Mouse (Mus musculus) macrophage (primary cell): Measurements from ENCODE around the gene Chrna1. TPM values are rescaled to one million over a fixed set of nuclear protein-coding genes. Genes with fewer than 3 reads are reported as not detected.

Source experiments
- H3K27ac ChIP-seq: fragments of 350-480 bp; formaldehyde crosslinking; 2 replicates; pipeline ENCODE4 v1.9.0; 2021
- H3K36me3 ChIP-seq: fragments of 350-480 bp; formaldehyde crosslinking; 2 replicates; pipeline ENCODE4 v1.9.0; 2021; ENCODE audit errors: inconsistent target
- H3K4me3 ChIP-seq: fragments of 350-480 bp; formaldehyde crosslinking; 2 replicates; pipeline ENCODE4 v1.9.0; 2021; ENCODE audit errors: inconsistent target
- H3K79me2 ChIP-seq: fragments of 350-480 bp; formaldehyde crosslinking; 2 replicates; pipeline ENCODE4 v1.9.0; 2021; ENCODE audit errors: inconsistent target
- WGBS: methylation state at CpG from one replicate; pipeline ENCODE4 v1.1.7; 2026; ENCODE audit warnings: inconsistent platforms; ENCODE audit not compliant: missing documents; 5-methylcytosine and 5-hydroxymethylcytosine counted together
- polyA plus RNA-seq: library from polyadenylated mRNA; stranded (reverse); fragments of 250-400 nt; gene quantifications from 3 replicates; pipeline ENCODE4 v1.2.4, GENCODE M21; 2018; ENCODE audit warnings: inconsistent platforms

Chrna1 gene
- polyA plus RNA-seq, 1 experiment from 2014 or later = not detected

DNA sequence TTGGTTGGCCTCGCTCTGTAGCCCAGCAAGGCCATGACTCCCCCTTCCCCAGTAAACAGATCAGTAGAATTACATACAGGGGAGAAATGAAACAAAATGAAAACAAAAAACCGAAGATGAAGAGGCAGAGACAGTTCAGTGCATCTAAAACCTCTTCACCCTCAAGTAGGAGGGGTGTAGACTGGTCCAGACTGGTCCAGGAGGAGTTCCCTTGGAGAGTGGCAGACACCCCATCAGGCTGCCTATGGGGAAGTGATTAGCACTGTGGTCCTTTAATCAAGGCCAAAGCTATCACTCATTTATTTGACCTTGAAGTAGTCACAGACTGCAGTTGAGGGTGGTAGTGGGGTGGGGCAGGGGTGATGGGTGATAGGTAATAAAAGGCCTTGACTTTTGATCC, 24.4 kb upstream of the Chrna1 start:
- H3K79me2 ChIP-seq = no peaks in the 10 kb centered on the region
- no peak overlapping the region for H3K27ac ChIP-seq
- no peak overlapping the region for H3K4me3 ChIP-seq
- 60% methylated on average over 2 of the region's 2 CpGs for WGBS
- no peaks in the 10 kb centered on the region for H3K36me3 ChIP-seq

DNA sequence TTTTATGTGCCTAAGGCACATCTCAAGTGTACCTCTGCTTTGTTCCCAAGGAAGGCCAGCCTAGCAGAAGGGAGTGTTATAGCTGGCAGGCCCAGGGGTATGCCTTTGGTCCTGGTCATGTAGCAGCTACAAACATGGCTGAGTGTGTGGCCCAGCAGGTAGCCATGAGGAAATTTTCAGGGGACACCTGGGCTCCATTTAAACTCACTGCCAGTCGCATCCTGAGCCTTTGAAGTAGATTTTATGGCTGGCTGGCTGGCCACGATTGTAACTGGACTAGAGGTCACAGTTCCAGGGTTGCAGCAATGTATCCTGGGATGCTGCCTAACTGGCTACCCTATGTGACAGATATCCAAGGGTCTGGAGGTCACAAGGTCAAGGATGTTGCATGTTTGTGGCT, 20.5 kb upstream of the Chrna1 start:
- no peaks in the 10 kb centered on the region for H3K79me2 ChIP-seq
- WGBS = 81% methylated on average over 2 of the region's 2 CpGs

DNA sequence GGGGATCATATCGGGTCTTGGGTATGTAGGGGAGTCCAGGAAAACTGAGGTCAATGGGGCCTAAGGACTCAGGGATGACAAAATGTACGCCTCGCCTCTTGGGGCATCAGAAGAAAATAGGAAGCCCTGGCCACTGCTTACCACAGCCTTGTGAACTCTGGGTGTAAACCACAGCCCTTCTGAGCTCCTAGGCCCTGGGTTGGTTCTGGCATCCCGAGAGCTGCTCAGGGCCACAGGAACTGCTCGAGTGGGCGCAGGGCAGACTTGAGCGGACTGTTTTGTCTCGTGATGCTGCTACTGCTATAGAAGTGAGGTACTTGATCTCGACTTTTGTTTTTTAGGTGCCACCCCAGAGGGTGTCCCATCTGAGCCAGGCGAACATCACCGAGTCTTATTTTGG, 17.6 kb upstream of the Chrna1 start:
- H3K27ac ChIP-seq = no peak overlapping the region
- WGBS = 83% methylated on average over 10 of the region's 11 CpGs
- H3K79me2 ChIP-seq = no peaks in the 10 kb centered on the region
- H3K4me3 ChIP-seq = no peak overlapping the region
- H3K36me3 ChIP-seq = no peaks in the 10 kb centered on the region

More for the DNA sequence above, 20.5 kb upstream of the Chrna1 start:
- no peak overlapping the region for H3K27ac ChIP-seq
- H3K36me3 ChIP-seq = no peaks in the 10 kb centered on the region
- no peak overlapping the region for H3K4me3 ChIP-seq

DNA sequence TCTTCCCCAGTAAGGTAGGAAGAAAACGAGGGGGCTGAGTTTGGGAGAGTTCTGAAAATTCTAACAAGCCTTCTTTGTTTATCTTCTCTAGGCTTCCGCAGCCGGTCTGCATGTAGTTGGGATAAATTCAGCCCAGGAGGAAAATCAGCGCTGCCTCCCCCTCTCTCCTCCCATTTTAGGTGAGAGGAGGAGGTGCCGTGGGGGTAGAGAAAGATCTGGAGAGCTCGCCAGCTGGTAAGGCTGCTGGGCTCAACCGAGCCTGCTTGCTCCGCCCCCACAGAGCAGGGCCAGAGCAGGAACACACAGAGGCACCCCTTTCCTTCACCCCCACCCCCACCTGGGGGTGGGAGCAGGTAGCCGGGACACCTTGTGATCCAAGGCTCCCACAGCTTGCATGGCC, 16.6 kb upstream of the Chrna1 start:
- Histone ChIP-seq H3K79me2 (no peaks in the 10 kb centered on the region), H3K27ac (no peak overlapping the region), H3K36me3 (no peaks in the 10 kb centered on the region), H3K4me3 (no peak overlapping the region)
- WGBS = 36% methylated on average over 9 of the region's 9 CpGs

DNA sequence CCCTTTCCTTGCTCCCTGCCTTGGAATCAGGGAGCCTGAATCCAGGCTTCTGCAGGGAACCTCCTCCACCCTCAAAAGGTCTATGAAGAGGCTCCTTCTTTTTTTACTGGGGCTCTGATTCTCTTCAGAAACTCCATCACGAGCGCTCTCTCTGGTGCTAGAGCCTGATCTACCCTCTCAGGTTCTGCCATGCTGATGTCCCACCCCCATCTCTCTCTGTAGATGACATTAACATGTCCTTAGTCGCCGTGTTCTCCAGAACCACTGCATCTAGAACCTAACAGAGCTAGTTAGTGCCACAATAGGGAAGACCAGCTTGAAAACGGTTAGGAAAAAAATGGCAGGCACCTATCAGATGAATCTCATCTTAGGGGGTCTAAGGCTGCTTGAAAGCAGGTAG, 16.2 kb upstream of the Chrna1 start:
- 84% methylated on average over 5 of the region's 5 CpGs for WGBS
- Histone ChIP-seq H3K79me2 (no peaks in the 10 kb centered on the region), H3K4me3 (no peak overlapping the region), H3K27ac (no peak overlapping the region), H3K36me3 (no peaks in the 10 kb centered on the region)

DNA sequence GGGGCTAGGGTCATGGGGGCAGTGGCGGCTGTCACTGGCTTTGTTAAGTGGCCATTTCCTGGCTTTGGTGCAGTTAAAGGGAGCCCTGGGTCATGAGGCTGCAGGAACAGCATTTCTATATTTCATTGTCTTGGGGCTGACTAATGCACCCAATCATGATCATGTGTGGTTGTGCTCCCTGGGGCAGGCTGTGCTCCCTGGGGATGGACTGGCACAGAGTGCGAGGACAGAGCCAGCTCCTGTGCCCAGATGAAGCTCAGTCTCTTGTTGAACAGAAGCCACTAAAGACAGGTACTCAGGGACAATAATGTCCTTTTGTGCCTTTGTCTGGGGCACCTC, 12.9 kb upstream of the Chrna1 start:
- Histone ChIP-seq H3K27ac (no peak overlapping the region), H3K36me3 (no peaks in the 10 kb centered on the region), H3K79me2 (no peaks in the 10 kb centered on the region), H3K4me3 (no peak overlapping the region)
- WGBS = 61% methylated on average over 2 of the region's 2 CpGs

DNA sequence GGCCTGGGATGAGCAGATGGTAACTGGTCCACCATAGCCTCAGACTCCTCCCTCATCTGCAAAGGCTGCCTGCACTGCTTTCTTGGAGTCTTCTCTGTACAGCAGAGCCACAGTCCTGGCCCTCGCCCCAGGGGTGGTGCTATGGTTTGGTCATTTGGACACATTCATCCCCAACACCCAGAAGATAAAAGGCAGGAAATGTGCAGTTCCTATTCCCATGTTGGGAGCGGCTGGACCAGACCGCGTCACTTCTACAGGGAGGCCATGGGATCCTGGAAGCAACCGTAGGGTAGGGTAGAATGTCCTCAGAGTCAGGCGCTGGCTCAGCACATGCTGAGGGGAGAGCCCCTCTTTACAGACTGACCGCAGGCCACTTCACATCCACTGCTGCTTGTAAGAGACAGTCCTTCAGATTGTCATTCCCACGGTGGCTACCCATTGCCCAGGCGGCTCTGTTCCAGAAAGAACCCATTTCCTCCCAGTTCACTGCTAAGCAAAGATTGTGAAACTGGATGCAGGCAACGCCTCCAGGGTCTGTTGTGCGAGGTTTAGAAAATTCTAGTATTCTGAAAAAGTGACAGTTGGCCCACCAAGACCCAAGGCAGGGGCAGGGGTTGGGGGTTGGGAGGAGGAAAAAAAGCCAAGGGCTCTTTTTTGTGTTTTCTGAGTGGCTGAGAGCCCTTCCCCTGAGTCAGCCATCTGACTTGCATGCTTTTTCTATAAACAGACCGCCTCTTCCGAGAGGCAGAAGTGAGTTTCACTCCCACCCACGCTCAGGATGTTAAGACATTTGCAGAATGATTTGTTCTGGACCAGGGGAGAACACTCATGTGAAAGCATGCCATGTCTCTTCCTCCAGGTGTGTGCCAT, 12.3 kb upstream of the Chrna1 start:
- 38% methylated on average over 14 of the region's 14 CpGs for WGBS
- no peak overlapping the region for H3K27ac ChIP-seq
- H3K36me3 ChIP-seq = no peaks in the 10 kb centered on the region
- H3K4me3 ChIP-seq = no peak overlapping the region
- no peaks in the 10 kb centered on the region for H3K79me2 ChIP-seq

DNA sequence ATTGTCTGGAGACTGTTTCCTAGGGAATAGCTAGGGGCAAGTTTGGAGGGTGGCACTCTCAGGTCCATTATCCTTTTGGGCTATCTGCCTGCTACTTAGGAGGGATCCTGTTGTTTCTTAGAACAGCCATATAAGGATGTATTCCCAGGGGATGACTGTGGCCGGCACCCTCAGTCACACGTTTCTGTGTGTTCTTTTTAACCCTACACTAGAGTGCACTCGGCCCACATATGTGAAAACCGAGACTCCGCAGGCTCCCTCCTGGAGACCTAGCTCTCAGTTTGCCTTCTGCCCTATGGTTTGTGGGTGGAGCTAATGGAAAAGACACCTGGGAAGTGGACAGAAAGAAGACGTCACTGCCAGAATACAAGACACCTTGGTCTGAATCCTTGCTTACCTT, 11.1 kb upstream of the Chrna1 start:
- no peaks in the 10 kb centered on the region for H3K36me3 ChIP-seq
- no peaks in the 10 kb centered on the region for H3K79me2 ChIP-seq
- no peak overlapping the region for H3K27ac ChIP-seq
- WGBS = 90% methylated on average over 6 of the region's 6 CpGs
- no peak overlapping the region for H3K4me3 ChIP-seq

DNA sequence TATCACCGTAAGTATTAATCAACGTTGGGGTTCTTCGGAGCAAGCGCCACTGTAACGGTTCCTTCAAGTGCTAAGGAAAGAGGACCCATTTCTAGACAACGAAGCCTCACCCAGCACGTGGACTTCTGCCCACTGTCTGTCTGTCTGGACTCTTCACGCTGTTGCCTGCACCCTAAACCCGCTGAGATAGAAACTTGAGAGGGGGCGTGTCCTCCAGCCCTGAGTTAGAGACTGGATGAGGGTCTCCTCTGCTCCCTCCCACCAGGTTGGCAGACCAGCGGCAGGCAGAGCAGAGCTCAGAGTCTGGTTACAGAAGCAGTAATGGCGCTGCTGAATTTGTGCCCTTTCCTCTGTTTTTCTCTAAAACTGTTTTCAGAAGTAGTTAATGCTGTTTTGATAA, 10.0 kb upstream of the Chrna1 start:
- H3K79me2 ChIP-seq = no peaks in the 10 kb centered on the region
- H3K27ac ChIP-seq = no peak overlapping the region
- 24% methylated on average over 12 of the region's 12 CpGs for WGBS
- H3K36me3 ChIP-seq = no peaks in the 10 kb centered on the region
- H3K4me3 ChIP-seq = no peak overlapping the region

DNA sequence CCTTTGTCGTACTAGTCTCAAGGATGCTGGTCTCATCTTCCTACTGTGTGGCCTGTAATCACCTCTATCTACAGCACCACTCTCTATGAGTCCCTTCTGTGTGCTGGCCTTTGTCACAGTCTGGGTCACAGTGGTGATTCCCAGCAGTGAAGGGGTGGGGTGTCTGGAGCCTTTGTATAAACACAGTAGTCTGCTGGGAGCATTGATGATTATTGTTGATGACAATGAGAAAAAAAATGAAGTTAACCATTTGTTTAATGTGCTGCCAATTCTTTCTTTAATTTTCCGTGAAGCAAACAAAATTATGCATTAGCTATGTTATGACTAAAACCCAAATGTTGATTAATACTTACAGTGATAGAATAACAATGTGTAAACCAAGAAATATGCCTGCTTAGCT, 8.8 kb upstream of the Chrna1 start:
- Histone ChIP-seq H3K4me3 (no peak overlapping the region), H3K79me2 (no peaks in the 10 kb centered on the region), H3K27ac (no peak overlapping the region), H3K36me3 (no peaks in the 10 kb centered on the region)
- WGBS = 88% methylated on average over 2 of the region's 2 CpGs

DNA sequence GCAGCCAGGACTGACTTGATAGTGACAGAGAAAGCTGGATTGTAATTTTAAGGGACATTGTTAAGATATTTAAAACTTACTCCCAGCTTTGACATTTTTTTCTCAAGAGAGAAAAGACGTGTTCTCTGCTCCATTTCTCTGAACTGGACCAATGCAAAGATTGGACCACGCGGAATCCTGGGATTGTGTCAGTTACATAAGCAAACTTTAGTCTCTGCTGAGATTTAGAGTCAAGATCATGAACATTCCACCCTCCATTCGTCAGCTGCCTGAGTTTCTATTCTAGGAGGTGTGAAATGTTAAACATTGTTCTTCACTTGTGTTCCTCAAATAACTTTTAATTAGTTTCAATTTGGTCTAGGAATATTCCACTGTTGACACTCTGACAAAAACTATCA, 7.0 kb upstream of the Chrna1 start:
- no peaks in the 10 kb centered on the region for H3K79me2 ChIP-seq

DNA sequence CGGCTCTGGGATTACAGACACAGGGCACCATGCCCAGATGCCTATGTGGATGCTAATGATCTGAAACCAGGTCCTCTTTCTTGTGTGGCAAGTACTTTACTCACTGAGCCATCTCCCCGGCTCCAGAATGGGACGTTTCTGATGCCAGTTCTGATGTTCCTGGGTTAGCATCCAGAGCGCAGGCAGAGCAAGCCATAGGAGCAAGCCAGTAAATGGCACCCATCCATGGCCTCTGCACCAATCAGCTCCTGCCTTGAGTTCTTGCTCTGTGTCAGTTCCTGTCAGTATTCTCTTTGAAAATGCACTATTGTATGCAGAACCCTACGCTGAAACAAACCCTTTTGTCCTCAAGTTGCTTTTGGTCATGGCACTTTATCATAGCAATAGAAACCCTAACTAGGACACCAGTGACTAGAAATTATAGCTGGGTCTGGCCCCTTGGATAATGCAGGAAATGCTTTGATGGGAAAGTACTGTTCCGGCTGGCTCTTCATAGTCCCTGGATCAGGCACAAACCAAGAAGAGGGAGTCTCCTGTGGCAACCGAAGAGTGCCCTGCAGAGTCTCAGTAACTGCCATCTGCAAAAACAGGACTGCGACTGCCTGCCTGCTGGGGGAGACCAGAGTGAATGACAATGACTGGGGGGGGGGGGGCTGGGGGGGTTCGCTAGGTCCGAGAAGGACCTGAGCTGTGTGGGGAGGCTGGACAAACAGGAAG, 6.4 kb upstream of the Chrna1 start:
- no peaks in the 10 kb centered on the region for H3K36me3 ChIP-seq
- no peaks in the 10 kb centered on the region for H3K79me2 ChIP-seq
- no peak overlapping the region for H3K4me3 ChIP-seq
- WGBS = 84% methylated on average over 10 of the region's 10 CpGs
- no peak overlapping the region for H3K27ac ChIP-seq

More for the DNA sequence above, 7.0 kb upstream of the Chrna1 start:
- Histone ChIP-seq H3K4me3 (no peak overlapping the region), H3K27ac (no peak overlapping the region), H3K36me3 (no peaks in the 10 kb centered on the region)
- WGBS = 80% methylated on average over 4 of the region's 4 CpGs

DNA sequence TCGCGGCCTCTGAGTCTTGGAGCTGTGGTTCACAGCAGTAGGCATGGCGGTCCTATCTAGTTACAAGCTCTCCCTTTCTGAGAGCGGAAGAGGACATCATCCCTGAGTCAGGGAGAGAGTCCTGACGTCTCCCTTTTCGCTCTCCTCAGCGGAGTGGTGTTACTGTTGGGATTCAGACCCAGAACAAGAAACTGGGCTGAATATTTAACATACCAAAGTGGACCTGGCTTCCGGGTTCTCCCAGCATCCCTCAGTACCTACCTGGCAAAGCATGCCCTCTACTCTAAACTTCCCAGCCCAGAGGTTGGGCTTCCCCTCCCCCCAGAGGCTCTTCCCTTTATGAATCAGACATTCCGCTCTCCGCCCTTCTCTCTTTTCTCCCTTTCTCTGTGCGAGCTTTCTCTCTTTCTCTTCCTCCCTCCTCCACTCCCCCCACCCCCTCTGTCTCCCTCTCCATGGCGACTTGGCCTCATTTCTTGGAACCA, 5.3 kb upstream of the Chrna1 start:
- 73% methylated on average over 12 of the region's 12 CpGs for WGBS
- H3K79me2 ChIP-seq = no peaks in the 10 kb centered on the region
- H3K36me3 ChIP-seq = no peaks in the 10 kb centered on the region
- H3K27ac ChIP-seq = no peak overlapping the region
- no peak overlapping the region for H3K4me3 ChIP-seq

DNA sequence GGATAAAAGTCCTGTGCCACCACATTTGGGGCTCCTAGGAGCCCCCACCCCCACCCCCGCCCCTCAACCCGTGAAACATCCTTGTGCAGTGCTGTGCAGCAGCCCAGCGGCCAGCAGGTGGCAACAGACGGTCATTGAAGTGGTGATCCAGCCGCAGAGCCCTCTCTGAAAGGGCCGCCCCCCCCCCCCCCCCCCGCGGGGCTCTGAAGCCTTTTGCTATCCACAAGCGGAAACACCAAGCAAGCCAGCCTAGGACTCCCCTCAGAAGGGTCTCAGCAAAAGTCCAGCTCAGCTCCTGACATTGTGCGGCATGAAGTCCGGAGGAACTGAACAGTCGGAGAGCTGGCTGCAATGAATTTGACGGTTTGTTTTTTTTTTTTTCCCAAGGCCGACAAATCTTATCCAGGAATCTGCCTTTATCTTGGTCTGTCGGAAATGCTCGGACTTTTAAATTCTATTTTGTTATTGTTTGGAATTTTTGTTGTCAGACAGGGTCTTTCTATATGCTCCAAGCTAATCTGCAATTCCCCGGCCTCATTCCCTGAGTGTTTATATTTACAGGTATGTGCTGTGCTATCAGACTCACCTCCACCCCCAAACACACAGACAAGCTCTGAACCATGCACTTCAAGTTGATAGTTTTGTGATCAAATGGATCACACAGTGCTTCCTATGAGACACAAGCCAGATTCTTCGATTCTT, 4.7 kb upstream of the Chrna1 start:
- Histone ChIP-seq H3K79me2 (no peaks in the 10 kb centered on the region), H3K27ac (no peak overlapping the region), H3K36me3 (no peaks in the 10 kb centered on the region), H3K4me3 (no peak overlapping the region; the same call in 1 of the 2 replicates)
- WGBS = 8% methylated on average over 13 of the region's 18 CpGs

DNA sequence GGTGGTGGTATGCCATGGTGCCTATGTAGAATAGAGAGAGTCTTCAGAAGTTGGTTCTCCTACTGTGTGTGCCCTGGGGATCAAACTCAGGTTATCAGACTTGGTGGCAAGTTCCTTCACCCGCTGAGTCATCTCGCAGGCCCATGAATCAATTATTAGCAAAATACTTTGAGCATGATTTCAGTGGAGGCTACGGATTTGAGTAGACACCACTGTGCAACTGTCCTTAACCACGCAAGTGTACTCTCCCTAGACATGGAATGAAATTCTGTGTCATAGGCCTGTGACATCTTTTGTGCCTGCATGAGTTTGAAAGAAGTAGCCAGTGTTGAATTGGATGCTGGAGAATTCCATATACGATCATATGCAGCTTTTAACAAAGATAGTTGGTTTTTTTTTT, 582 bp upstream of the Chrna1 start:
- 95% methylated on average over 5 of the region's 5 CpGs for WGBS

More for the DNA sequence above, 582 bp upstream of the Chrna1 start:
- Histone ChIP-seq H3K79me2 (no peaks in the 10 kb centered on the region), H3K36me3 (no peaks in the 10 kb centered on the region), H3K27ac (no peak overlapping the region), H3K4me3 (no peak overlapping the region)
